Mouse (Mus musculus): ENCODE measurements around the gene Inpp5a. TPM values are rescaled to one million over a fixed set of nuclear protein-coding genes. Genes with fewer than 3 reads are reported as not detected.

Gene Inpp5a
- polyA plus RNA-seq, 1 experiment: 41.4 TPM

- Histone ChIP-seq H3K4me1 (ENCODE audit: control insufficient read depth, insufficient read depth, low read length) (no peaks in the 10 kb centered on the region), H3K27me3 (ENCODE audit: control insufficient read depth, insufficient read depth, low read length) (no peaks in the 10 kb centered on the region), H3K27ac (ENCODE audit: control insufficient read depth, insufficient read depth, low read depth, low read length) (no peak overlapping the region), H3K36me3 (ENCODE audit: control insufficient read depth, insufficient read depth, low read length) (no peaks in the 10 kb centered on the region), H3K4me3 (ENCODE audit: control insufficient read depth, low read depth, low read length) (no peak overlapping the region)
- TF ChIP-seq POLR2A (IDR thresholded peaks at IDR 0.05; ENCODE audit: control insufficient read depth, low read depth, low read length) (no peak), CTCF (IDR thresholded peaks at IDR 0.05; ENCODE audit: control insufficient read depth, insufficient read depth, insufficient replicate concordance, low read depth, low read length) (no peak)
These were observed 148.9 kb downstream of the Inpp5a start for GRCm38 (mm10) chr7:139537831-139538230.

- H3K27ac ChIP-seq (ENCODE audit: control insufficient read depth, insufficient read depth, low read depth, low read length): no peak overlapping the region
- H3K4me1 ChIP-seq (ENCODE audit: control insufficient read depth, insufficient read depth, low read length): no peaks in the 10 kb centered on the region
- no peaks in the 10 kb centered on the region for H3K27me3 ChIP-seq (ENCODE audit: control insufficient read depth, insufficient read depth, low read length)
- H3K36me3 ChIP-seq (ENCODE audit: control insufficient read depth, insufficient read depth, low read length): no peaks in the 10 kb centered on the region
- no peak overlapping the region for H3K4me3 ChIP-seq (ENCODE audit: control insufficient read depth, low read depth, low read length)
- no peak for TF ChIP-seq POLR2A (IDR thresholded peaks at IDR 0.05; ENCODE audit: control insufficient read depth, low read depth, low read length)
These were observed 149.6 kb downstream of the Inpp5a start for GRCm38 (mm10) chr7:139538541-139538940.

GRCm38 (mm10) chr7:139540601-139541000, 151.7 kb downstream of the Inpp5a start:
- Histone ChIP-seq H3K27ac (ENCODE audit: control insufficient read depth, insufficient read depth, low read depth, low read length) (no peak overlapping the region), H3K27me3 (ENCODE audit: control insufficient read depth, insufficient read depth, low read length) (no peaks in the 10 kb centered on the region), H3K4me1 (ENCODE audit: control insufficient read depth, insufficient read depth, low read length) (no peaks in the 10 kb centered on the region), H3K36me3 (ENCODE audit: control insufficient read depth, insufficient read depth, low read length) (no peaks in the 10 kb centered on the region), H3K4me3 (ENCODE audit: control insufficient read depth, low read depth, low read length) (no peak overlapping the region)
- TF ChIP-seq POLR2A (IDR thresholded peaks at IDR 0.05; ENCODE audit: control insufficient read depth, low read depth, low read length) (no peak), CTCF (IDR thresholded peaks at IDR 0.05; ENCODE audit: control insufficient read depth, insufficient read depth, insufficient replicate concordance, low read depth, low read length) (no peak)

- no peak overlapping the region for H3K4me3 ChIP-seq (ENCODE audit: control insufficient read depth, low read depth, low read length)
- no peaks in the 10 kb centered on the region for H3K27me3 ChIP-seq (ENCODE audit: control insufficient read depth, insufficient read depth, low read length)
- no peak overlapping the region for H3K27ac ChIP-seq (ENCODE audit: control insufficient read depth, insufficient read depth, low read depth, low read length)
- H3K36me3 ChIP-seq (ENCODE audit: control insufficient read depth, insufficient read depth, low read length): no peaks in the 10 kb centered on the region
- TF ChIP-seq CTCF (IDR thresholded peaks at IDR 0.05; ENCODE audit: control insufficient read depth, insufficient read depth, insufficient replicate concordance, low read depth, low read length) (no peak), POLR2A (IDR thresholded peaks at IDR 0.05; ENCODE audit: control insufficient read depth, low read depth, low read length) (no peak)
- H3K4me1 ChIP-seq (ENCODE audit: control insufficient read depth, insufficient read depth, low read length): no peaks in the 10 kb centered on the region
These were observed 152.5 kb downstream of the Inpp5a start for GRCm38 (mm10) chr7:139541422-139541821.

- no peaks in the 10 kb centered on the region for H3K27me3 ChIP-seq (ENCODE audit: control insufficient read depth, insufficient read depth, low read length)
- no peaks in the 10 kb centered on the region for H3K4me1 ChIP-seq (ENCODE audit: control insufficient read depth, insufficient read depth, low read length)
- H3K36me3 ChIP-seq (ENCODE audit: control insufficient read depth, insufficient read depth, low read length): no peaks in the 10 kb centered on the region
- no peak overlapping the region for H3K4me3 ChIP-seq (ENCODE audit: control insufficient read depth, low read depth, low read length)
- TF ChIP-seq POLR2A (IDR thresholded peaks at IDR 0.05; ENCODE audit: control insufficient read depth, low read depth, low read length): no peak
- no peak for TF ChIP-seq CTCF (IDR thresholded peaks at IDR 0.05; ENCODE audit: control insufficient read depth, insufficient read depth, insufficient replicate concordance, low read depth, low read length)
- no peak overlapping the region for H3K27ac ChIP-seq (ENCODE audit: control insufficient read depth, insufficient read depth, low read depth, low read length)
These were observed 156.1 kb downstream of the Inpp5a start for GRCm38 (mm10) chr7:139544706-139545625.

- Histone ChIP-seq H3K4me1 (ENCODE audit: control insufficient read depth, insufficient read depth, low read length) (no peaks in the 10 kb centered on the region), H3K4me3 (ENCODE audit: control insufficient read depth, low read depth, low read length) (no peak overlapping the region), H3K36me3 (ENCODE audit: control insufficient read depth, insufficient read depth, low read length) (no peaks in the 10 kb centered on the region), H3K27me3 (ENCODE audit: control insufficient read depth, insufficient read depth, low read length) (no peaks in the 10 kb centered on the region), H3K27ac (ENCODE audit: control insufficient read depth, insufficient read depth, low read depth, low read length) (no peak overlapping the region)
- TF ChIP-seq CTCF (IDR thresholded peaks at IDR 0.05; ENCODE audit: control insufficient read depth, insufficient read depth, insufficient replicate concordance, low read depth, low read length): no peak
- TF ChIP-seq POLR2A (IDR thresholded peaks at IDR 0.05; ENCODE audit: control insufficient read depth, low read depth, low read length): no peak
These were observed 158.4 kb downstream of the Inpp5a start for GRCm38 (mm10) chr7:139547325-139547724.

GRCm38 (mm10) chr7:139550086-139550783, 161.3 kb downstream of the Inpp5a start:
- Histone ChIP-seq H3K27ac (ENCODE audit: control insufficient read depth, insufficient read depth, low read depth, low read length) (no peak overlapping the region), H3K27me3 (ENCODE audit: control insufficient read depth, insufficient read depth, low read length) (no peaks in the 10 kb centered on the region), H3K36me3 (ENCODE audit: control insufficient read depth, insufficient read depth, low read length) (no peaks in the 10 kb centered on the region), H3K4me1 (ENCODE audit: control insufficient read depth, insufficient read depth, low read length) (no peaks in the 10 kb centered on the region), H3K4me3 (ENCODE audit: control insufficient read depth, low read depth, low read length) (no peak overlapping the region)
- TF ChIP-seq POLR2A (IDR thresholded peaks at IDR 0.05; ENCODE audit: control insufficient read depth, low read depth, low read length) (no peak), CTCF (IDR thresholded peaks at IDR 0.05; ENCODE audit: control insufficient read depth, insufficient read depth, insufficient replicate concordance, low read depth, low read length) (no peak)
